Mouse (Mus musculus): ENCODE results near the gene F2r. TPM values are rescaled to one million over a fixed set of nuclear protein-coding genes. Genes with fewer than 3 reads are reported as not detected.
A peak's percentile ranks its signal among the peaks of the same experiment; 100 is the strongest.

F2r gene
- polyA plus RNA-seq (2014; fragmentation: Nextera tagmentation; extraction: Ambion mirVana) = 129 and 143 TPM in 2 replicates

DNA sequence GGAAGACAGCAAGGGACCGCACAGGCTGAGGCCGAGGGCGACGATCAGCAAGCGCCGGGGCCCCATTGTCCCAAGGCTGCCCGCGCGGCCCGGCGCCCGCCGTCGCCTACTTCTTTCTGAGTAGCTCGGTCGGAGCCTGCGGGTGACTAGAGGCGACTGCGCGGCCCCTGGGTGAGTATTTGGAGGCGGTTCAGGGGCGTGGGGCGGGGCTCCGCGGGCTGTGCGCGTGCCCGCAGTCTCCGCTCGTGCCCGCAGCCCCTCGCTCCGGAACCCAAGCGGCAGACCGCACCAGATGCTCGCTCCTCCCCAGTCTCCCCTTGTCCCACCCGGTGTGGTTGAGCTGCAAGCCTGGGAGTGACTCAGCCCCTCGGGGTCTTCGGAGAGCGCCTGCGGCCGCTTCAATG lies at the start of gene F2r:
F2r (minus strand) TSS at position 179 of the 404 bp plus-strand sequence.
- DNase-seq (ENCODE audit: low spot score, missing footprints) (peak; percentile 99), ATAC-seq (ENCODE audit: low FRiP score) (peak; percentile 95)
- Histone ChIP-seq H3K4me1 (ENCODE audit: control insufficient read depth, insufficient read depth, low read length) (peaks cover 19% of the 10 kb centered on the region), H3K27ac (ENCODE audit: low read depth, low read length) (peak within 1 kb of the TSS; percentile 61), H3K36me3 (ENCODE audit: control insufficient read depth, insufficient read depth, low read length) (no peaks in the 10 kb centered on the region), H3K4me3 (ENCODE audit: low read depth, low read length) (peak within 1 kb of the TSS; percentile 88), H3K9ac (ENCODE audit: low read length) (peak within 1 kb of the TSS; percentile 98), H3K27me3 (ENCODE audit: control insufficient read depth, insufficient read depth, low read length) (no peaks in the 10 kb centered on the region), H3K4me2 (peak within 1 kb of the TSS; percentile 87), H3K9me3 (ENCODE audit: control insufficient read depth, low read length) (no peaks in the 10 kb centered on the region)
- 1% methylated on average over 39 of the region's 42 CpGs for WGBS

DNA sequence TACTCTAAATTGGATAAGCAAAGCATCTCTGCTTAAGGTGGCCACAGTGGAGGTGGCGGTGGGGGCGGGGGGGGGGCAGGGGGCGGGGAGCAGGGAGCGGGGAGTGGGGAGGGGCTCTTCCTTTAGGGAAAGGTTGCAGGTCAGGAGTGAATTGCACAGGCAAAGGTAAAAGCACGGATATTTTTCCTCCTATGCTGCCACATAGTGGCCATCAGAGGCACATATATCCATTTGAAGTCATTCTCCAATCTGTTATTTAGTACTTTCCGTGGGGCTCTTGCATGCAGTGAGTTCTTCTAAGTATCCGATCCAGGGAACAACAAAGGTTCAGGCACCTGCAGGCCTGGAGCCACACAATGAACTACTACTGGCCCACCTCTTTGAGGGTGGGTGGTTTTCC lies 49.0 kb upstream of the F2r start:
- no peaks in the 10 kb centered on the region for H3K9me3 ChIP-seq (ENCODE audit: control insufficient read depth, low read length)
- no peak overlapping the region for H3K4me3 ChIP-seq (ENCODE audit: low read depth, low read length)
- no peak overlapping the region for H3K4me2 ChIP-seq
- H3K36me3 ChIP-seq (ENCODE audit: control insufficient read depth, insufficient read depth, low read length) = peaks cover 8% of the 10 kb centered on the region
- no peak overlapping the region for H3K27ac ChIP-seq (ENCODE audit: low read depth, low read length)
- WGBS = 32% methylated on average over 7 of the region's 7 CpGs
- DNase-seq (ENCODE audit: low spot score, missing footprints) (no peak), ATAC-seq (ENCODE audit: low FRiP score) (peak; percentile 27; the same call in 1 of the 2 replicates)
- H3K4me1 ChIP-seq (ENCODE audit: control insufficient read depth, insufficient read depth, low read length) = no peaks in the 10 kb centered on the region
- no peak overlapping the region for H3K9ac ChIP-seq (ENCODE audit: low read length)
- H3K27me3 ChIP-seq (ENCODE audit: control insufficient read depth, insufficient read depth, low read length) = no peaks in the 10 kb centered on the region

DNA sequence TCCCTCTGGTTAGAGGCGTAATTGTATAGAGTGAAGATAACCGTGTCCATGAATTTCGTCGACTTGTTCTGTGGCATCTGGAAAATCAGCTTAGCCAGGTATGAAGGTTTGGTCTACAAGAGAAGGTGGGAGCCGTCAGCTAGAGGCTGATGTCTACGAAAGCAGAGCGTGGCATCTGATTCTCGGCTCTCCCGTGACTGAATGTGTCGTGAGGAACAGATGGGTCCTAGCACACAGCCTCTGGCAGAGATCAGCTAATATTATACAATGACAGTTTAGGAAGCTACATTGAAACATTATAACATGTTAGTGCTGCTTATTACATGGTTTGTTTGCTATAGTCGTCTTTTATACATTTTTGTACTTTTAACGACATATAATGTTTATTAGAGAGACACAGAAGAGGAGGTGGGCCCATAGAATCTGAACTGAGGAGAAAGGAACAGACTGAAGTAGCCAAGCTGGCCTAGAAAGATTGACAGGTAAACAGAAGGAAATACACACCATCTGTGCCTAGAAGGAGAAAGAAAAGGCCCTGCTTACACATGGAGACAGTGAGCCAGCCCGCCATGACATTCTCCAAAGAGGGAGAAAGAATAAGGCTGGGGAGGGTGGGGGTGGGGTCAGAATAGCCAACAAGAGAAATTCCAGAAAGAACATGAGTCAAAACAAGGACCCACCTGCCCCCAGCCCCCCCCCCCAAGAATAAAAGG lies 47.5 kb upstream of the F2r start:
- Histone ChIP-seq H3K4me3 (ENCODE audit: low read depth, low read length) (no peak overlapping the region), H3K27me3 (ENCODE audit: control insufficient read depth, insufficient read depth, low read length) (no peaks in the 10 kb centered on the region), H3K27ac (ENCODE audit: low read depth, low read length) (no peak overlapping the region), H3K36me3 (ENCODE audit: control insufficient read depth, insufficient read depth, low read length) (peaks cover 6% of the 10 kb centered on the region), H3K4me2 (no peak overlapping the region), H3K9me3 (ENCODE audit: control insufficient read depth, low read length) (no peaks in the 10 kb centered on the region), H3K9ac (ENCODE audit: low read length) (no peak overlapping the region), H3K4me1 (ENCODE audit: control insufficient read depth, insufficient read depth, low read length) (no peaks in the 10 kb centered on the region)
- no peak for DNase-seq (ENCODE audit: low spot score, missing footprints)
- 87% methylated on average over 13 of the region's 13 CpGs for WGBS
- ATAC-seq (ENCODE audit: low FRiP score) = no peak

DNA sequence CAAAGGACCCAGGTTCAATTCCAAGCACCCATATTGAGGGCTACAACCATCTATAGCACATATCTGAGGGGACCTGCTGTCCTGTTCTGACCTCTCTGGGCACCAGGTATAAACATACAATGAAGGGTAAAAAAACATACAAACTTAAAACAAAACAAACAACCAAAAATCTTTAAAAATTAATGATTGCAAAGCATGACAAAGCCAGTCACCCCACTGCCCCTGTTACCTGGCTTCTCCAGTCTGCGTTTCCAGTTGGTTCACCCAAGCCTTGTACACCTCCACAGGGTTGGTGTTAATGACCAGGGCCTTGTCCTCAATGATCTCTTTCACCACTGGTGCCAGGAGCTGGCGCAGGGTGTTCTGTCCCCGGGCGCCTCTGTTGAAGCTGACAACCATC lies 45.5 kb upstream of the F2r start:
- Histone ChIP-seq H3K4me1 (ENCODE audit: control insufficient read depth, insufficient read depth, low read length) (no peaks in the 10 kb centered on the region), H3K9ac (ENCODE audit: low read length) (no peak overlapping the region), H3K27ac (ENCODE audit: low read depth, low read length) (no peak overlapping the region), H3K36me3 (ENCODE audit: control insufficient read depth, insufficient read depth, low read length) (peaks cover 5% of the 10 kb centered on the region; the same call in 1 of the 2 replicates), H3K9me3 (ENCODE audit: control insufficient read depth, low read length) (no peaks in the 10 kb centered on the region), H3K27me3 (ENCODE audit: control insufficient read depth, insufficient read depth, low read length) (no peaks in the 10 kb centered on the region), H3K4me2 (no peak overlapping the region), H3K4me3 (ENCODE audit: low read depth, low read length) (no peak overlapping the region)
- no peak for ATAC-seq (ENCODE audit: low FRiP score)
- WGBS = 92% methylated on average over 4 of the region's 4 CpGs
- DNase-seq (ENCODE audit: low spot score, missing footprints) = no peak

DNA sequence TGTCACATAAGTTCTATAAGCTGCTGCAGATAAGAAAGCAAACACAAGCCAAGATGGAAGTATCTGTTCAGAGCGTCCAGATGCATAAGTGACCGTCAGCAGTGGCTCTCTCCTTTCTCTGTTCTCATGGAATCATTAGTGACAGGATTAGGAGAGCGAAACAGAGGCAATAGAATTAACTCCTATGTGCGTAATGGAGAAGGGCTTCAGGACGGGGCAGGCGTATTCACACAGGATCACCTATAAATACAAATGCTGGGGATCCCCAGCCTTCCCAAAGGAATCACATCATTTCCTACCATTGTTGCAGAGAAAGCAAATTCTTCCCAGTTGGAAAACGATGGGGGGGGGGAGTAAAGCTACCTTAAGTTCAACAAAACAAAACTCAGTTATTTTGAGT lies 41.1 kb upstream of the F2r start:
- no peak overlapping the region for H3K4me3 ChIP-seq (ENCODE audit: low read depth, low read length)
- H3K9ac ChIP-seq (ENCODE audit: low read length) = no peak overlapping the region
- no peak overlapping the region for H3K27ac ChIP-seq (ENCODE audit: low read depth, low read length)
- DNase-seq (ENCODE audit: low spot score, missing footprints) (no peak), ATAC-seq (ENCODE audit: low FRiP score) (no peak)
- no peaks in the 10 kb centered on the region for H3K9me3 ChIP-seq (ENCODE audit: control insufficient read depth, low read length)
- no peaks in the 10 kb centered on the region for H3K27me3 ChIP-seq (ENCODE audit: control insufficient read depth, insufficient read depth, low read length)
- 77% methylated on average over 7 of the region's 7 CpGs for WGBS
- H3K4me2 ChIP-seq = no peak overlapping the region
- H3K4me1 ChIP-seq (ENCODE audit: control insufficient read depth, insufficient read depth, low read length) = no peaks in the 10 kb centered on the region
- peaks cover 8% of the 10 kb centered on the region; the same call in 1 of the 2 replicates for H3K36me3 ChIP-seq (ENCODE audit: control insufficient read depth, insufficient read depth, low read length)

DNA sequence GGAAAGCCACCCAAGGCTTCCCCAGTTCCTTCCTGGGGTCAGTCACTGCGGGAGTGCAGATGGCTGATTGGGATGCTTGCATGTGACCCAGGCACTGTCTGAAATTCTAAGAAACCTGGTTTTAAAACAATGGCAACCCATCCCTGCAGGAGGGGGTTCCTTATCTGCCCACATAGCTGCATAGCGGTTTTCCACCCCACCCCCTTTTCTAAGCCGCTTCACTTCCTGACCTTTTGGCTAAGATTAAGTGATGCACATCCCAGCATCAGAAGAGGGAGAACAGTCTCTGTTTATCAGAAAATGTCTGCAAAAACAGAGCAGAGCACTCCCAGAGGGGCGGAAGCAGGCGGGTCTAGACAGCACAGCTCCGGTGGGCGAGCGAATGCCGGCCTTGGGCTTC lies 38.9 kb upstream of the F2r start:
- no peaks in the 10 kb centered on the region for H3K9me3 ChIP-seq (ENCODE audit: control insufficient read depth, low read length)
- no peaks in the 10 kb centered on the region for H3K4me1 ChIP-seq (ENCODE audit: control insufficient read depth, insufficient read depth, low read length)
- H3K36me3 ChIP-seq (ENCODE audit: control insufficient read depth, insufficient read depth, low read length) = peaks cover 5% of the 10 kb centered on the region; the same call in 1 of the 2 replicates
- H3K27me3 ChIP-seq (ENCODE audit: control insufficient read depth, insufficient read depth, low read length) = no peaks in the 10 kb centered on the region
- 53% methylated on average over 9 of the region's 9 CpGs for WGBS
- no peak overlapping the region for H3K4me2 ChIP-seq
- DNase-seq (ENCODE audit: low spot score, missing footprints) (no peak), ATAC-seq (ENCODE audit: low FRiP score) (no peak)
- H3K4me3 ChIP-seq (ENCODE audit: low read depth, low read length) = no peak overlapping the region
- no peak overlapping the region for H3K9ac ChIP-seq (ENCODE audit: low read length)
- no peak overlapping the region for H3K27ac ChIP-seq (ENCODE audit: low read depth, low read length)

DNA sequence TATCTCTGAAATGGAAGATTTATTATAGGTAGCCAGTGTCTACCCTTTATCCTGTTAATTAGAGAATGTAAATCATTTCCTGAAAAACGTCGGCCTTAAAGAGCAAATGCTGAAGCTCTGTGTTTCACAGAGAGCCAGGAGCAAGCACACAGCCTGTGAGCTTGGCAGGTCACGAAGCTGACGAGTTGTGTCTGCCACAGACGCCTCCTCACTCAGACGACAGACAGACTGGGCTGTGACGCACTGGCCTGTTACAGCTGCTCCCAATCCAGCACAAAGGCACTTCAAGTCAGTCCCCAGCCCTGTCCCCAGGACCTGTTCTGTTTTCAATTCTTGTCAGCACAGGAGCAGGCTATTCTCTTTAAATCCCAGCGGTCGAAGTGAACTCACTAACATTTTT lies 37.0 kb upstream of the F2r start:
- H3K4me1 ChIP-seq (ENCODE audit: control insufficient read depth, insufficient read depth, low read length) = no peaks in the 10 kb centered on the region
- no peak overlapping the region for H3K4me2 ChIP-seq
- no peak overlapping the region for H3K9ac ChIP-seq (ENCODE audit: low read length)
- H3K9me3 ChIP-seq (ENCODE audit: control insufficient read depth, low read length) = no peaks in the 10 kb centered on the region
- peaks cover 5% of the 10 kb centered on the region; the same call in 1 of the 2 replicates for H3K36me3 ChIP-seq (ENCODE audit: control insufficient read depth, insufficient read depth, low read length)
- DNase-seq (ENCODE audit: low spot score, missing footprints) (no peak), ATAC-seq (ENCODE audit: low FRiP score) (no peak)
- no peak overlapping the region for H3K4me3 ChIP-seq (ENCODE audit: low read depth, low read length)
- no peaks in the 10 kb centered on the region for H3K27me3 ChIP-seq (ENCODE audit: control insufficient read depth, insufficient read depth, low read length)
- 71% methylated on average over 9 of the region's 9 CpGs for WGBS
- no peak overlapping the region for H3K27ac ChIP-seq (ENCODE audit: low read depth, low read length)

DNA sequence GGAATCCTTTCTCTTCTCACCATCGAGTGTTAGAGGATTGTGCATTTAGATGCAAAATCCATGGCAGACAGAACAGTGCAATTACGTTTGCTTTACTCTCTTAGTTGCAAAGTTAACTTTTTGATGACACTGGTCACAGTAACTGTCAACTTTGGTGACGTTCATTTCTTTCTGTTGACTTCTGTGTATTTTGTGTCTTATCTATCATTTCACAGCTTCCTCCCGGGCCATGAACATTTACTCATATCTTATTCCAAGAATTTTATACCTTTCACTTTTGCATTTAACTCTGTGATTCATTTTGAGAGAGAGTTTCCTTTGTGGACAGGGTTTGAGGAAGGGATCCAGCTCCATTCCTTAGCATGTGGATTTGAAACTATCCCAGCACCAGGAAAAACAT lies 35.4 kb upstream of the F2r start:
- WGBS = 90% methylated on average over 4 of the region's 4 CpGs
- Histone ChIP-seq H3K4me1 (ENCODE audit: control insufficient read depth, insufficient read depth, low read length) (no peaks in the 10 kb centered on the region), H3K36me3 (ENCODE audit: control insufficient read depth, insufficient read depth, low read length) (peaks cover 2% of the 10 kb centered on the region; the same call in 1 of the 2 replicates), H3K27me3 (ENCODE audit: control insufficient read depth, insufficient read depth, low read length) (no peaks in the 10 kb centered on the region), H3K27ac (ENCODE audit: low read depth, low read length) (no peak overlapping the region), H3K9ac (ENCODE audit: low read length) (no peak overlapping the region), H3K4me3 (ENCODE audit: low read depth, low read length) (no peak overlapping the region), H3K9me3 (ENCODE audit: control insufficient read depth, low read length) (no peaks in the 10 kb centered on the region), H3K4me2 (no peak overlapping the region)
- ATAC-seq (ENCODE audit: low FRiP score) (no peak), DNase-seq (ENCODE audit: low spot score, missing footprints) (no peak)

DNA sequence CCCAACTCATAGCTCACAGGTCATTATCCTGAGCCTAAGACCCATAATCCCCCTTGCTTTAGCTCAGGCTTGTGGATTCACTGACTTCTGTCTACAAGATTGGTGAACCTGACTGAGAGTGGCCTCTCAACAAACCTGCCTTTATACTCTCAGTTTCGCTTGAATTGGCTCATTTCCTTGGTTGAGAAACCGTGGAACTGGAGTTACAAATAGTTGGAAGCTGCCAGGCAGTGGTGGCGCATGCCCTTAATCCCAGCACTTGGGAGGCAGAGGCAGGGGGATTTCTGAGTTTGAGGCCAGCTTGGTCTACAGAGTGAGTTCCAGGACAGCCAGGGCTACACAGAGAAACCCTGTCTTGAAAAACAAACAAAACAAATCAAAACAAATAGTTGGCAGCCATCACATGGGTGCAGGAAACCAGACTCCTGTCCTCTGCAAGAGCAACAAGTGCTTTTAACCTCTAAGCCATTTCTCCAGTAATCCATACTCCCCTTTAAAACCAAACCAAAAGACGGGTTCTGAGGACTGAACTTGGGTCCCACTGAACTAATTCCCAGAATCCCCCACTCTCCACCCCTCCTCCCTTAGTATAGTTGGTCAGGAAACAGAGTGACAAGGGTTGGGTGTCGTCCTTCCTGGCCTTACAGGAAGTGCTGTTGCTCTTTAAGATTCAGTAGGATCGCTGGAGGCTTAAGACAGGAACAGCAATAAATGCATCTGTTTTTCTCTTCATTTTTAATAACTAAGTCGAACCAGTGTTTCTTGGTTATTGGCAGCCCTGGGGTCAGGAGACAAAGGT lies 33.8 kb upstream of the F2r start:
- 89% methylated on average over 7 of the region's 7 CpGs for WGBS
- no peak overlapping the region for H3K9ac ChIP-seq (ENCODE audit: low read length)

More for the DNA sequence above, 33.8 kb upstream of the F2r start:
- H3K4me2 ChIP-seq = no peak overlapping the region
- H3K4me3 ChIP-seq (ENCODE audit: low read depth, low read length) = no peak overlapping the region
- no peaks in the 10 kb centered on the region for H3K4me1 ChIP-seq (ENCODE audit: control insufficient read depth, insufficient read depth, low read length)
- ATAC-seq (ENCODE audit: low FRiP score) (no peak), DNase-seq (ENCODE audit: low spot score, missing footprints) (no peak)
- H3K27ac ChIP-seq (ENCODE audit: low read depth, low read length) = no peak overlapping the region
- no peaks in the 10 kb centered on the region for H3K27me3 ChIP-seq (ENCODE audit: control insufficient read depth, insufficient read depth, low read length)
- no peaks in the 10 kb centered on the region for H3K9me3 ChIP-seq (ENCODE audit: control insufficient read depth, low read length)
- no peaks in the 10 kb centered on the region; the same call in 1 of the 2 replicates for H3K36me3 ChIP-seq (ENCODE audit: control insufficient read depth, insufficient read depth, low read length)
